Mouse (Mus musculus) liver, postnatal 0 days (tissue): Measurements from ENCODE around the gene Hist1h1t.

Experiments used
- CTCF ChIP-seq: sonication (generic); IDR thresholded peaks from 2 replicates; pipeline ENCODE4 v1.5.1; 2016; ENCODE audit warnings: antibody characterized with exemption, low read depth
- EP300 ChIP-seq: IDR thresholded peaks from 2 replicates; pipeline ENCODE4 v1.6.1; 2016; ENCODE audit warnings: antibody characterized with exemption, low read depth, mild to moderate bottlenecking

DNA sequence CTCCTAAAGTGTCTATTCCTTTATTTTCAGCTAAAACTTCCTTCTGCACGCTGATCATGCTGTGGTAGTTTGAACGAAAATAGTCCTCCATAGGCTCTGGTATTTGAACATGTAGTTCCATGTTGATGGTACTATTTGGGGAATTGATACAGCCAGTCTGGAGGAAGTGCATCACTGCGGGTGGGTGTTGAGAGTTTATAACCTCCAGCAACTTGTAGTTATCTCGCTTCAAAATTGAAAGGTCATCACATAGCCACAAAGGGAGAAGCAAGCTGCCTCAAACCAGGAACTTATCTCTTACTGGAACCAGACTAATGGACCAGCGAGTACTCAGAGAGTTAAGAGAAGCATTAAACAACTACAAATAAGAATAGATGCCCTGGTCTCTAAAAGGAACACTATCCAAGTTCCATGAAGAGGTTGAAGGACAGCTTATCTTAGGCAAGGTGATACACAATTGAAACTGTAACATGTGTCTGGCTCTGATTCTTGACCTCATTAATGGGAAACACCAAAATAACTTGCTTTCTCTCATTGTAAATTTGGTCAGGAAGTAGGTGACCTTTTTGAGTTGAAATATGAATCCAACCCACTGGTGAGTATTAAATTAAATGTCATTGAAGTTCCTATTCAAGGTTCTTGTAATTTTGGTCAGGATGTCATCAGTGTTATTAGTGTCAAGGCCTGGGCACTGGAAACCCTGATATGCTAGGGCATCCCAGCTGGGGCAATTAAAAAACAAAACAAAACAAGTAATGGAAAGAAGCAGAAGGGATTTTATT lies 20.8 kb downstream of the Hist1h1t start:
- TF ChIP-seq CTCF = no peak
- no peak for TF ChIP-seq EP300
